In the genomic region with DNA sequence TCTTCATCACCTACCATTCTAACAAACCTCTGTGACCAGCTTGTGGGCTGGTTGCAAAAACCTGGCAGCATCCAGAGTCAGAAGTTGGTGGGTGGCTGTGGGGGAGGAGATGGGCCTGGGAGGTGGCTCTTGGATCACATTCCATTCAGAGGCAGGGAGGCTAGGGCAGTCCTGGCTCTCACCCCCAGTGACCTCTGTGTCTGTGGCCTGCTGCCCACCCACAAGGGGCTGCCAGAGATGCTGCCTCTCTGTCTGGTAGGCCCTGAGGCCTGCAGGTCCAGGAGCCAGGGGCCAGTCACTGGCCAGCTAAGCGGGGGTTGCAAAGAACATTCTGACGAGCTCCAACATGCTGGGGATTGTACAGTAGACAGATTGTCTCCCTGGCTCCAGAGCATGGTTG, we compare ENCODE assay signal across 23 mouse cellular contexts. TPM values are rescaled to one million over a fixed set of nuclear protein-coding genes. Genes with fewer than 3 reads are reported as not detected.
DNase-seq lines count a peak whose midpoint lies in the region; ATAC-seq and TF ChIP-seq lines count a peak whose summit lies in the region.
"Had no signal": no experiment of that assay in that cellular context is flagged by ENCODE, and none has a peak within 500 bp of the region (broad histone marks: within the 10 kb centered on the region; RNA-seq: fewer than 3 reads in every experiment).

No protein-coding gene starts in this region.

- peaks cover 41% of the 10 kb centered on the region for H3K4me1 ChIP-seq in kidney, embryonic 14.5 days (ENCODE audit: control insufficient read depth, insufficient read depth, low read length)

- no peak for TF ChIP-seq POLR2A in myocyte (IDR thresholded peaks at IDR 0.05; ENCODE audit: insufficient read length, low read depth)

- no peak overlapping the region for H3ac ChIP-seq in myocyte (ENCODE audit: control insufficient read depth, insufficient read length)

- intact Hi-C loops in heart, postnatal 25 days (cut with DNase I) = no loop called here

- no peaks in the 10 kb centered on the region; the same call in 1 of the 2 replicates for H3K27me3 ChIP-seq in kidney, embryonic 14.5 days (ENCODE audit: control insufficient read depth, insufficient read depth, low read length)
- no peaks in the 10 kb centered on the region for H3K27me3 ChIP-seq in myocyte (ENCODE audit: control insufficient read depth, insufficient read depth, insufficient read length)
- H3K27me3 ChIP-seq: forebrain, embryonic 15.5 days had no signal

- peak; percentile 90 for DNase-seq in heart, adult 11 months
- DNase-seq in heart, postnatal 25 days (ENCODE audit: low spot score) = no peak
- DNase-seq in kidney, adult 18-20 months = no peak
- DNase-seq in thymus, postnatal 4 days = peak; percentile 8
- no peak for DNase-seq in thymus, postnatal 36 days
- no peak for DNase-seq in urinary bladder, postnatal 4 days (ENCODE audit: low spot score in 2 of 2)
- DNase-seq: adrenal gland, adult 2 months; adrenal gland, postnatal 10 days; adrenal gland, postnatal 25 days; cerebellum, adult 11 months; cerebellum, adult 18-20 months; cerebellum, adult 8-10 months; cerebellum, adult 9-11 months; cerebellum, postnatal 14 days; cerebellum, postnatal 36 days; embryo, embryonic 11 days had no signal

- no peak overlapping the region for H3K4me3 ChIP-seq in kidney, embryonic 14.5 days (ENCODE audit: low read length)
- H3K4me3 ChIP-seq in myocyte = no peak overlapping the region
- H3K4me3 ChIP-seq: embryonic facial prominence, embryonic 12.5 days; forebrain, embryonic 13.5 days; forebrain, embryonic 15.5 days had no signal

- WGBS in kidney, embryonic 14.5 days = 49% methylated on average over 2 of the region's 2 CpGs

- no peaks in the 10 kb centered on the region for H3K36me3 ChIP-seq in kidney, embryonic 14.5 days (ENCODE audit: control insufficient read depth, insufficient read depth, low read length)
- no peaks in the 10 kb centered on the region for H3K36me3 ChIP-seq in myocyte (ENCODE audit: control insufficient read depth, insufficient read depth)
- H3K36me3 ChIP-seq: embryonic facial prominence, embryonic 12.5 days; forebrain, embryonic 15.5 days had no signal

- H3K27ac ChIP-seq in kidney, embryonic 14.5 days (ENCODE audit: low read depth, low read length) = 0 out of 2 replicates have a peak overlapping the region, but pooled peaks have one; percentile 6
- H3K27ac ChIP-seq: embryonic facial prominence, embryonic 12.5 days; forebrain, embryonic 13.5 days; forebrain, embryonic 15.5 days had no signal

- peaks cover 36% of the 10 kb centered on the region for H3K79me2 ChIP-seq in myocyte (ENCODE audit: control insufficient read depth, insufficient read depth)

- no peak overlapping the region for H3K9ac ChIP-seq in kidney, embryonic 14.5 days (ENCODE audit: low read depth, low read length)
- H3K9ac ChIP-seq: embryonic facial prominence, embryonic 12.5 days; forebrain, embryonic 15.5 days had no signal

- ATAC-seq in kidney, embryonic 14.5 days (ENCODE audit: low FRiP score, low TSS enrichment) = no peak
- ATAC-seq: forebrain, embryonic 13.5 days; forebrain, embryonic 15.5 days had no signal

- H3K9me3 ChIP-seq in kidney, embryonic 14.5 days (ENCODE audit: control insufficient read depth, low read length) = no peaks in the 10 kb centered on the region
- H3K9me3 ChIP-seq: embryonic facial prominence, embryonic 12.5 days; forebrain, embryonic 13.5 days; forebrain, embryonic 15.5 days had no signal

- no peak overlapping the region for H3K4me2 ChIP-seq in kidney, embryonic 14.5 days (replicated peaks; ENCODE audit: low read depth, low read length)
- peak overlapping the region; percentile 88 for H3K4me2 ChIP-seq in myocyte (ENCODE audit: low read depth)

TF ChIP-seq in myocyte, 11 proteins besides CTCF, POLR2A, EP300 and RAD21:
- TF ChIP-seq MAX (IDR thresholded peaks at IDR 0.05; ENCODE audit: low read depth) = no peak
- no peak for TF ChIP-seq POLR2AphosphoS2 (IDR thresholded peaks at IDR 0.05; ENCODE audit: insufficient read length, low read depth)
- no peak for TF ChIP-seq MYOG (IDR thresholded peaks at IDR 0.05; ENCODE audit: control insufficient read depth in 1 of 3, insufficient read depth in 1 of 3, insufficient read length in 2 of 3, low read depth in 2 of 3)
- no peak for TF ChIP-seq MYOD1 (IDR thresholded peaks at IDR 0.05; ENCODE audit: control insufficient read depth in 1 of 3, insufficient read length in 2 of 3, low read depth in 2 of 3)
- no peak for TF ChIP-seq TCF3 (IDR thresholded peaks at IDR 0.05; ENCODE audit: insufficient read length, low read depth)
- no peak for TF ChIP-seq TCF12 (IDR thresholded peaks at IDR 0.05; ENCODE audit: insufficient read depth, poor library complexity, severe bottlenecking)
- no peak for TF ChIP-seq SRF (IDR thresholded peaks at IDR 0.05; ENCODE audit: control insufficient read depth, insufficient read length, low read depth)
- no peak for TF ChIP-seq E2F4 (IDR thresholded peaks at IDR 0.05; ENCODE audit: insufficient read depth)
- no peak for TF ChIP-seq USF1 (IDR thresholded peaks at IDR 0.05; ENCODE audit: low read depth)
- no peak for TF ChIP-seq REST (IDR thresholded peaks at IDR 0.05; ENCODE audit: insufficient read depth, insufficient read length)
TF ChIP-seq in myocyte: peak in this region for 0.

RNA-seq across cellular contexts. Expression of a gene that starts 0.7 kb away (rescaled TPM):
- 1 to 10 TPM; 3.3 to 4.4 TPM for total RNA-seq in heart, postnatal 25 days (2021)
- polyA plus RNA-seq in kidney, embryonic 14.5 days (2014; fragmentation: Nextera tagmentation; extraction: Ambion mirVana) = 16.3 and 21.9 TPM in 2 replicates
- 41.9 TPM for polyA plus RNA-seq in myocyte (2012; fragmentation: generic; extraction: Trizol)
- total RNA-seq: common myeloid progenitor, adult 5-6 weeks; MEL had no signal

RNA-seq across cellular contexts. Expression of a gene that starts 27.2 kb away (rescaled TPM):
- total RNA-seq in heart, postnatal 25 days (2021) = 1 to 10 TPM; 2.6 to 4.3 TPM
- polyA plus RNA-seq in kidney, embryonic 14.5 days (2014; fragmentation: Nextera tagmentation; extraction: Ambion mirVana) = 0.61 and 1.0 TPM in 2 replicates
- polyA plus RNA-seq in myocyte (2012; fragmentation: generic; extraction: Trizol) = 0.53 TPM
- total RNA-seq: common myeloid progenitor, adult 5-6 weeks had no signal

RNA-seq across cellular contexts. Expression of a gene that starts 41.0 kb away (rescaled TPM):
- 10 to 100 TPM; 48.2 to 49.3 TPM for total RNA-seq in heart, postnatal 25 days (2021)
- polyA plus RNA-seq in kidney, embryonic 14.5 days (2014; fragmentation: Nextera tagmentation; extraction: Ambion mirVana) = 95.7 and 105 TPM in 2 replicates
- 342 TPM for polyA plus RNA-seq in myocyte (2012; fragmentation: generic; extraction: Trizol)

Comparison
In these comparisons a context has a peak if more than half of its experiments do, and no peak if none do; other contexts are left out.
1. DNase-seq: peak in heart, adult 11 months (single experiment) and thymus, postnatal 4 days (single experiment); none in heart, postnatal 25 days (single experiment), kidney, adult 18-20 months (single experiment), thymus, postnatal 36 days (0 of 2) and urinary bladder, postnatal 4 days (0 of 2).